Mouse (Mus musculus) retina, adult 2 months (tissue): ENCODE results near the gene Tbc1d32.

ENCODE experiments used
- DNase-seq: peaks from one replicate; pipeline ENCODE4 v3.0.0-alpha.2; 2012; ENCODE audit warnings: low read depth, low spot score

Tbc1d32 gene

GRCm38 (mm10) chr10:56106996-56107334, 121.5 kb downstream of the Tbc1d32 start:
- DNase-seq, result no peak

- DNase-seq, result peak; percentile 49
Observed at GRCm38 (mm10) chr10:56106333-56106995, 122.0 kb downstream of the Tbc1d32 start, which contains the start of gene Msl3l2. Msl3l2 (plus strand) TSS chr10:56106917.

- DNase-seq, result no peak
Observed at GRCm38 (mm10) chr10:56099641-56100310, 128.7 kb downstream of the Tbc1d32 start.

GRCm38 (mm10) chr10:56099126-56099525, 129.4 kb downstream of the Tbc1d32 start:
- no peak for DNase-seq

- no peak for DNase-seq
Observed at GRCm38 (mm10) chr10:56096757-56097156, 131.7 kb downstream of the Tbc1d32 start.

- no peak for DNase-seq
Observed at GRCm38 (mm10) chr10:56094586-56094985, 133.9 kb downstream of the Tbc1d32 start.

GRCm38 (mm10) chr10:56089714-56090113, 138.8 kb downstream of the Tbc1d32 start:
- DNase-seq, result no peak

GRCm38 (mm10) chr10:56062746-56063145, 165.7 kb downstream of the Tbc1d32 start:
- DNase-seq, result no peak

- no peak for DNase-seq
Observed at GRCm38 (mm10) chr10:56061238-56061830, 167.2 kb downstream of the Tbc1d32 start.

- DNase-seq, result peak; percentile 2
Observed at GRCm38 (mm10) chr10:56058979-56059422, 169.5 kb downstream of the Tbc1d32 start.

- DNase-seq, result no peak
Observed at GRCm38 (mm10) chr10:56025400-56025799, 203.1 kb downstream of the Tbc1d32 start.

GRCm38 (mm10) chr10:56024579-56024978, 203.9 kb downstream of the Tbc1d32 start:
- DNase-seq, result no peak

GRCm38 (mm10) chr10:55979898-55980521, 248.5 kb downstream of the Tbc1d32 start:
- peak; percentile 13 for DNase-seq

- DNase-seq, result no peak
Observed at GRCm38 (mm10) chr10:55978001-55978400, 250.5 kb downstream of the Tbc1d32 start.
